Mouse (Mus musculus) 416B (cell line): ENCODE measurements around the gene Dlgap1.
A peak's percentile ranks its signal among the peaks of the same experiment; 100 is the strongest.

Experiments used
- DNase-seq: peaks from one replicate; pipeline ENCODE4 v3.0.0; 2011; ENCODE audit warnings: low read depth

Gene Dlgap1

GRCm38 (mm10) chr17:69969021-69969815 is at the start of gene Dlgap1:
Gene Dlgap1 (plus strand): TSS chr17:69969073.
- DNase-seq = no peak

GRCm38 (mm10) chr17:69954936-69955335 is 13.9 kb upstream of the Dlgap1 start:
- DNase-seq = no peak

GRCm38 (mm10) chr17:69969816-69970750 is 1.2 kb downstream of the Dlgap1 start:
- no peak for DNase-seq

- DNase-seq = no peak
These were observed 4.2 kb downstream of the Dlgap1 start for GRCm38 (mm10) chr17:69973081-69973480.

- no peak for DNase-seq
These were observed 5.1 kb downstream of the Dlgap1 start for GRCm38 (mm10) chr17:69973991-69974390.

- DNase-seq = no peak
These were observed 13.5 kb downstream of the Dlgap1 start for GRCm38 (mm10) chr17:69982236-69982923.

- no peak for DNase-seq
These were observed 27.5 kb downstream of the Dlgap1 start for GRCm38 (mm10) chr17:69996406-69996805.

GRCm38 (mm10) chr17:70002026-70002425 is 33.2 kb downstream of the Dlgap1 start:
- DNase-seq = peak; percentile 11

GRCm38 (mm10) chr17:70004628-70005027 is 35.8 kb downstream of the Dlgap1 start:
- no peak for DNase-seq

- DNase-seq = no peak
These were observed 38.7 kb downstream of the Dlgap1 start for GRCm38 (mm10) chr17:70007607-70008006.

GRCm38 (mm10) chr17:70016511-70016910 is 47.6 kb downstream of the Dlgap1 start:
- DNase-seq = no peak

- no peak for DNase-seq
These were observed 51.5 kb downstream of the Dlgap1 start for GRCm38 (mm10) chr17:70020376-70020775.

GRCm38 (mm10) chr17:70022618-70023017 is 53.7 kb downstream of the Dlgap1 start:
- DNase-seq = no peak

GRCm38 (mm10) chr17:70034862-70035261 is 66.0 kb downstream of the Dlgap1 start:
- DNase-seq = no peak

GRCm38 (mm10) chr17:70040751-70041430 is 72.0 kb downstream of the Dlgap1 start:
- no peak for DNase-seq

GRCm38 (mm10) chr17:70068281-70068680 is 99.4 kb downstream of the Dlgap1 start:
- no peak for DNase-seq

- DNase-seq = no peak
These were observed 103.2 kb downstream of the Dlgap1 start for GRCm38 (mm10) chr17:70072066-70072465.

- no peak for DNase-seq
These were observed 119.3 kb downstream of the Dlgap1 start for GRCm38 (mm10) chr17:70088220-70088619.

- no peak for DNase-seq
These were observed 121.9 kb downstream of the Dlgap1 start for GRCm38 (mm10) chr17:70090737-70091136.

- DNase-seq = no peak
These were observed 160.3 kb downstream of the Dlgap1 start for GRCm38 (mm10) chr17:70129151-70129550.

- no peak for DNase-seq
These were observed 201.0 kb downstream of the Dlgap1 start for GRCm38 (mm10) chr17:70169831-70170230.
